Mouse (Mus musculus) embryo, embryonic 10.5 days (tissue): ENCODE measurements around the gene Msl1.

Source experiments
- DNase-seq: peaks from one replicate; pipeline ENCODE4 v3.0.0-alpha.2; 2015; ENCODE audit warnings: low spot score

Gene Msl1

DNA sequence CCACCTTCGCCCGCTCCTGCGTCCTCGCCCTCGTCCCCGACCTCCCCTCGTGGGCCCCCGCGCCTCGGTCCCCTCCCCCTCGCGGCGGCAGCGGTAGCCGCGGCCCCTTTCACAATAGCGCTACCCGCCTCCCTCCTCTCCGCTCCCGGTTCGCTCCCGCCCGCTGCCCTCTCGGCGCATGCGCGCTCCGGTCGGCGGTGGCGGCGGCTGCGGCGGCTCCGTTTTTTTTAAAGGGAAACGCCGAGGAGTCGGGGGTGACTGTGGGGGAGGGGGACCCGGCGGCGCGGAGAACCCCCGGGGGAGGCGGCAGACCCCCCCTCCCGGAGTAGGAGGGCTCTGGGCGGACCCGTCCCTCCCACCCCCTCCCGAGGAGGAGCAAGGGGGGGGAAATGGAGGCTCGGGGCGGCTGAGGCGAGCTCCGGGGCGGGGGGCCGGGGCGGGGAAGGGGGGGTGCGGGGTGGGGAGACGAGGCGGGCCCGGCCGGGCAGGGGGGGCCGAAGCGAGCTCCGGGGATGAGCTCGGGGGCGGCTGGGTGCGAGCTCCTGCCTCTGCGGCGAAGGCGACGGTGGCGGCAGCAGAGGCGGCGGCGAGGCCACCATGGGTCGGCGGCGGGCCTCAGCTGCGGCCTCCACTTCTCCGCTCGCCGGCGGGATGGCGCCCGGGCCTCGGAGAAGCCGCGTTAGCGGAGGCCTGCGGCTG is at the start of gene Msl1:
TSS of gene Msl1 (plus strand) at position 502 of the 699 bp plus-strand sequence.
- DNase-seq = peak; percentile 88

- DNase-seq = no peak
These were observed 49.1 kb upstream of the Msl1 start for GRCm38 (mm10) chr11:98745932-98746853.

GRCm38 (mm10) chr11:98746855-98747693 is 48.2 kb upstream of the Msl1 start:
- peak; percentile 87 for DNase-seq

DNA sequence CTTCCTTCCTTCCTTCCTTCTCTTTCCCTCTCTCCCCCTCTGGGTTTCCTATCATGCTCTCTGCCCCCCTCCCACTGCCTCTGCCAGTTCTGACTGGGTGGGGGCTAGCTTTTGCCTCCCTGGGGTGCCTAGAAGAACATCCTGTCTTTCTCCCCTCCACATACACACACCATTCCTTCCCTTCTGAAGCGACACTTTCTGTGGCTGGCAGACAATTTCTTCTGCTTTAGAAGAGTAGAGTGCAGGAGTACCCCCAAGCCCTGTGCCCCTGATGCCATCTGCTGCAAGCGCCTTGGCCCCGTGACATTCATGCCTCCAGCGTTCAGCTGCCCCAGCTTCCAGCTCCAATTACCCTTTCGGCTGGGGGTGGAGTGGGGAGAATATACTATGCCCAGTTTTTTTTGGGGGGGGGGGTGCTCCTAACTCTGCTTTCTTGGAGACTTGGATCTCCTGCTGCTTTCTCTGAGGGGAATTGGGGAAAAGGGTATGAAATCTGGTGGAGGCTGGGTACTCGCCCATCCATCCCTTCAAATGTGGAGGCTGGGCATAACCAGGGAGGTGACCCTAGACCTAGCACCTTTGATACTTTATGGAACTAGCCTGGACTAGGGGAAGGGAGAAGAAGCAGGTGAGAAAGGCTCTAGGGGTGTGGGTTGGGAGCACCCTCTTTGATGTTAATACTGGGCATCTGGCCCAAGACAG is 47.4 kb upstream of the Msl1 start:
- no peak for DNase-seq

GRCm38 (mm10) chr11:98748506-98749416 is 46.6 kb upstream of the Msl1 start:
- peak; percentile 54 for DNase-seq

- no peak for DNase-seq
These were observed 45.6 kb upstream of the Msl1 start for GRCm38 (mm10) chr11:98749716-98750115.

- no peak for DNase-seq
These were observed 44.7 kb upstream of the Msl1 start for GRCm38 (mm10) chr11:98750351-98751201.

DNA sequence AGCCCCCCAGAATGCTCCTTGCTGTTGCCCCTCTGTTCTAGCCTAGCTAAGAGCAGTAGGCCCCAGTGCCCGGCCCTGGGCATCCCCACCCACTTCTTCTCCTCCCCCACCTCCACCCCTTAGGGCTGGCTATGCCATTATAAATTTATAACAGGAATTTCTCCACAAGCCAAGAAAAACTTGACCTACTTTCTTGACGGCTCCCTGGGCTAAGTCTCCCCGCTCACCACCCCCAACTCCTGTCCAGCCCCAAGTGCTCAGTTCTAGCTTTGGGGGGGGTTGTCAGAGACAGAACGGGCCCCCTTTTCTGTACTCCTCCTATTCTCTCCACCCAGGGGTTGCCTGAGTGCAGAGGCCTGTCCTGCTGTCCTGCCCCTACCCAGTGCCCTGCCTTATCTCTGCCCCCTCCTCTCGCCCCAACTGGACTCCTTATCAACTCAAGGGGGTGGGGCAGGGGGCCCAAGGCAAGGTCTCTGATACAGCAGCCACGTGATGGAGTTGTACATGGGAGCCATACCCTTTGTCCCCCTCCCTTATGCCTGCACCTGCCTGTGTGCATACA is 44.0 kb upstream of the Msl1 start:
- no peak for DNase-seq

- no peak for DNase-seq
These were observed 42.7 kb upstream of the Msl1 start for GRCm38 (mm10) chr11:98752562-98753140.

DNA sequence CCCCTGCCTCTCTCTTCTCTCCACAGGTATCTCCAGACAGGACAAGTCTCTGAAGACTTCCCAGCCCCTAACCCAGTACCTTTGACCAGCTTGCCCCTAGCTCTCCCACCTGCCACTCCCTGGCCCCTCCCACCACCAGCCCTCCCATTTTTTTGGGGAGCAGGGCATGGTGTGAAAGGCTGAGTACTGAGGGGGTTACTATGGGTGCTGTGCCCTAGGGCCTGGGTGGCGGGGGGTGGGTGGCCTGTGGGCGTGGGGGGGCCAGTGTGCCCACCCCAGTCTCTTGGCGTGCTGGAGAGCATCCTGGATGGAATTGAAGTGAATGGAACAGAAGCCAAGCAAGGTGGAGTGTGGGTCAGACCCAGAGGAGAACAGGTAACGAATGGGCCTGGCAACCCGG is 42.1 kb upstream of the Msl1 start:
- DNase-seq = no peak

- no peak for DNase-seq
These were observed 41.1 kb upstream of the Msl1 start for GRCm38 (mm10) chr11:98754151-98754620.

- peak; percentile 89 for DNase-seq
These were observed 40.6 kb upstream of the Msl1 start for GRCm38 (mm10) chr11:98754621-98755181.

DNA sequence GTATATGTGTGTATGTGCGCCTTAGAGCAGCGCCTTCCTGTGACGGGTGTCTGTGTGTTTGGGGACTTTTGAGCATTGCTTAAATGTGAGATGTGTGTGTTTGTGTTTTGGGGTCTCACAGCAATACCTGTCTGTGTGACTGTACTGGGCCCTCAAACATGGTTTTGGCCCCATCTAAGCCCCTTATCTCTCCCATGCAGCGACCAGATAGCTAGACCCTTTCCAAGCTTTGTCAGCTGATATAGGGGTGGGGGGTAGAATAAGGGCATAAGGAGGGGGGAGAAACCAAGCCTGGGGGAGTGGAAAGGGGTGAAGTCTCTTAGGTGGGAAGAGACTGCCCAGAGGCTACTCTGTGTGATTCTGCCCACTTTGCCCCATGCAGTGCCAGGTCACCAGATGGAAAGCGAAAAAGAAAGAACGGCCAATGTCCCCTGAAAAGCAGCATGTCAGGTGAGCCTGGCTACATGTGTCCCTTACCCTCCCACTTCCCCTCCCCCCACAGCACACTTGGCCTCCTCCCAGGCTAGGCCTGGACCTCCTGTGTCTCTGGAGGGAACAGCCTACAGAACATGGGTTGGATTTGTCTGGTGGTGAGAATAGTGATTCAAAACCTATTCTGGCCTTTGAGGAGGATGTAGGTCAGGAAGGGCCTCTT is 39.5 kb upstream of the Msl1 start:
- no peak for DNase-seq

DNA sequence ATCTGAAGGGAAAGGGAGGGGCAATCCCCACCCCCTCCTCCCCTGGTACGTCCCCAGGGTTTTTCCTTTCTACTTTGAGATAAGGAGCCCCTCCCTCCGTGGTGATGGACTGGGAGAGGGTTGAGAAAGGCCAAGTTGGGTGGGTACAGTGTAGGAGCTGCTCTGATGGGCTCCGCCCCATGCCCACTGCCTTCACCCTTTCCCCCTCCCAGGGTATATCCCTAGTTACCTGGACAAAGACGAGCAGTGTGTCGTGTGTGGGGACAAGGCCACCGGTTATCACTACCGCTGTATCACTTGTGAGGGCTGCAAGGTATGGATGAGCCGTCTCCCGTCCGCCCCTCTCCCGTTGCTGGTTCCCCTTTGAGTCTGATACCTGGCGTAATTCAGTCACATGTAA is 38.6 kb upstream of the Msl1 start:
- DNase-seq = no peak

DNA sequence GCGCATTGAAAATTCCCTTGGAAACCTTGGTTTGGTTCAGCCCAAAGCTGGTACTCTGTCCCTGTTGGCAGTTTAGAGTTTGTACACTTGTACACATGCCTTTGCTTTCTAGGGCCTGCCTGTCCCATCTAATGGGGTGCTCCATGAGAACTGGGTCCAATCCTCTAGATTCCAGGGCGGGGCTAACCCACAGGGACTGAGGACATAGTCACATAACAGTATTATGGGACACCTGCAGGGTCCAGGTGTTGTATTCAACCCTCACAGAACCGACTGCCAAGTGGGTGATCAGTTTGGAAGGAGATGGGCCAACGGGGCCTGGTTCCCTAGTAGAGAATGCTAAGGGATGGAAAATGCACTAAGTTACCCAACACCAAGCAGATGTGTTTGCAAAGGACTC is 33.4 kb upstream of the Msl1 start:
- no peak for DNase-seq

DNA sequence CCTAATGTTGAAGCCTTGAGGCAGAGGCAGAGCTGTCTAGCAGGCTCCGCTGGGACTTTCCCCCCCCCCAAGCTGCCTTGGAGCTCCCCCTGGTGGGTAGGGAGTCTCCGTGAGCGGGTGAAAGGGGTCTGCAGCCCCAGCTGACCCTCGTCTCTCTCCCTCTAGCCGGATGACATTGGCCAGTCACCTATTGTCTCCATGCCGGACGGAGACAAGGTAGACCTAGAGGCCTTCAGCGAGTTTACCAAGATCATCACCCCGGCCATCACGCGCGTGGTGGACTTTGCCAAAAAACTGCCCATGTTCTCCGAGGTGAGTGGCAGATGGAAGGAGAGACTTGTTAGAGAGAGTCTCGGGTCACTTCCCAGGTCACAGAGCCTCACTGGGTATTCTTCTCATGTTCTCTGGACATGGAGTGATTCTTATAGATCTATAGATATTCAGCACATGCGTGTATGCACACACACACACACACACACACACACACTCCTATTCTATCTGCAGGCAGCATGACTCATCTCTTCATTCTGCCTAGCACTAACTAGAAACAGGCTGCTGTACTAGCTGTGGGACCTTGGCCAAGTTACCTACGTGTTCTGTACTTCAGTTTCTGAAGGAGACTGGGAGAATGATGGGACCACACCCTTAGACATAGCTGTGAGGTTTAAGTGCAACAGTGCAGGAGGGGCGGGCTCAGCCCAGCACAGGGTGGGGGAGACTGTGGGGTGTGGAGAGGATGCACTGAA is 32.4 kb upstream of the Msl1 start:
- DNase-seq = peak; percentile 50

- DNase-seq = no peak
These were observed 31.8 kb upstream of the Msl1 start for GRCm38 (mm10) chr11:98763502-98763861.
